Mouse (Mus musculus): ENCODE measurements at regions not wholly inside any gene's neighbourhood (a gene's known extent, or its start where the extent isn't known, plus 50 kb on each side); places are given as distances from the start of the nearest gene placed in this dataset.

DNA sequence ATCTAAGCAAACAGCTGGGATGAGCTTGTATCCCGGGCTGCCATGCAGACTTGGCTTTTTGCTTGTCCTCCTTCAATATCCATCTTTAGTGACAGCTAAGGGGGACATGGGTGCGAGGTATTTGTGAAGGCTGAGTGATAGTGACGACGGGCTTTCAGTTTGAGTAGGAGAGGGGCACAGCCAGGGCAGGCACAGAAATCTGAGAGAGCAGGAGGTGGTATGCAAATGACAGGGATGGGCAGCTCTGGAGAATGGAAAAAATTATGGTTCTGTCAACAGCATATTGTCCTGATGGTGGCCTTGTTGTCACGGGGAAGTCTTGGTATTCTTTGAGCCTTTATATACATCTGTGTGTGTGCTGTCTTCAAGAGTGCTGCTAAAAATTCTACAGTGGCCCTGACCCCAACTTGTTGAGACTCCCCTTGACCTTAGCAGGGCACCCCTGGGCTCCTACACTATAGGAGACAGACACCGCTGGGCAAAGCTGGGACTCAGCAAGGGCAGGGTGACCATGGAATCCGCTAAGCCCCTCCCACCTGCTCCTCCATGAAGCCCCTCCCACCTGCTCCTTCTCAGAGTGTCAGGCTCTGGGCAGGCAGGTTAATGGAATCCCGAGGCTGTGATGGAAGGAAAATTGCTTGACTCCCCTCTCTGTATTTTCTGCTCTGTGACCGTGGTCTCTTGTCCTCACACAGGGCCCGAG is 156.1 kb downstream of the Matn1 start:
- no peak for TF ChIP-seq CTCF (IDR thresholded peaks at IDR 0.05; ENCODE audit: low read depth, low read length)
- no peak for TF ChIP-seq POLR2A (IDR thresholded peaks at IDR 0.05; ENCODE audit: borderline replicate concordance, low read depth, low read length)

Measured in bone marrow macrophage, adult 2 months (primary cell).